Mouse (Mus musculus) forebrain, embryonic 15.5 days (tissue): ENCODE measurements around the gene Rnf111. TPM values are rescaled to one million over a fixed set of nuclear protein-coding genes. Genes with fewer than 3 reads are reported as not detected.
A peak's percentile ranks its signal among the peaks of the same experiment; 100 is the strongest.
"Not testable (repeated sequence)": the region's sequence is repeated elsewhere in the genome, so short reads cannot be mapped to it uniquely, and the experiment has no call there.

ENCODE experiments used
- ATAC-seq: fragments of 200-750 bp; cut with Nextera tagmentation; replicated peaks from 2 replicates; pipeline ENCODE4 v1.8.0; 2017; ENCODE audit warnings: mild to moderate bottlenecking, moderate TSS enrichment, moderate library complexity
- H3K27ac ChIP-seq: fragments of 300-500 bp; sonication (generic); replicated peaks from 2 replicates; pipeline ENCODE4 v1.5.1; 2015; ENCODE audit warnings: mild to moderate bottlenecking, inconsistent platforms
- H3K27me3 ChIP-seq: fragments of 300-500 bp; sonication (generic); 2 replicates; pipeline ENCODE4 v1.6.1; 2015; ENCODE audit warnings: inconsistent platforms
- H3K36me3 ChIP-seq: fragments of 300-500 bp; sonication (generic); 2 replicates; pipeline ENCODE4 v1.6.1; 2015; ENCODE audit warnings: mild to moderate bottlenecking, inconsistent platforms
- H3K4me1 ChIP-seq: fragments of 300-500 bp; sonication (generic); 2 replicates; pipeline ENCODE4 v1.6.1; 2015; ENCODE audit warnings: inconsistent platforms
- H3K4me2 ChIP-seq: fragments of 300-500 bp; sonication (generic); replicated peaks from 2 replicates; pipeline ENCODE4 v1.6.1; 2015; ENCODE audit warnings: mild to moderate bottlenecking, inconsistent platforms
- H3K4me3 ChIP-seq: fragments of 300-500 bp; sonication (generic); 2 replicates; pipeline ENCODE4 v1.5.1; 2015; ENCODE audit warnings: mild to moderate bottlenecking, inconsistent platforms
- H3K9ac ChIP-seq: fragments of 300-500 bp; sonication (generic); replicated peaks from 2 replicates; pipeline ENCODE4 v1.6.1; 2015; ENCODE audit warnings: mild to moderate bottlenecking, inconsistent platforms
- H3K9me3 ChIP-seq: fragments of 300-500 bp; sonication (generic); 2 replicates; pipeline ENCODE4 v1.6.1; 2016; ENCODE audit warnings: inconsistent platforms
- WGBS: fragments of 180-500 bp; shearing (Covaris S2); methylation state at CpG from one replicate; pipeline ENCODE4 v1.1.7; 2015; ENCODE audit warnings: mixed read lengths; 5-methylcytosine and 5-hydroxymethylcytosine counted together
- polyA plus RNA-seq: library from polyadenylated mRNA; unstranded; fragments of >200 nt; fragmentation: Nextera tagmentation; extraction: Ambion mirVana; gene quantifications from 2 replicates; pipeline ENCODE4 v1.2.1, GENCODE M21; 2015

Rnf111 gene
- polyA plus RNA-seq: 37.6 TPM in 2 replicates

DNA sequence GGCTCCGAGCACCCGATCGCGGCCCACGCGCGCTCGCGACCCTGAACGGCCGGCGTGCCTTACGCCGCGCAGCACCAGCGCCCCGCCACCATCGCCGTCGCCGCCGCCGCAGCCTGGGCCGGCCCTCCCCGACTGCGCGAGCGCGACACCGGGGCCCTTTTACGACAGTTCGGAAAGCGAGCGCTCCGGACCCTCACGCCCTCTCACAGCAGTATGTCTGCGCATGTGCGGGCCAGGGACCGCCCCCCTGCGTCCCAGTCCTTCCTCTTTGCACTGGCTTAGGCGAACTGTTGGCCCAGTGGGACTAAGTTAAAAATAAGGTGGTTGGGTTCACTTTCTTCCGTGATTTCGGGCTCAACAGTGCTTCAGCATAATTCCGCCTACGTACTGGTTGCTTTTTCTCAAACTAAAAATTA lies at the start of gene Rnf111:
Gene Rnf111 (minus strand): TSS at position 100 of the 416 bp plus-strand sequence.
- H3K4me1 ChIP-seq: peaks cover 18% of the 10 kb centered on the region
- peak; percentile 97 for ATAC-seq
- H3K27me3 ChIP-seq: no peaks in the 10 kb centered on the region
- no peaks in the 10 kb centered on the region for H3K9me3 ChIP-seq
- under 1% methylated on average over 41 of the region's 45 CpGs for WGBS
- H3K4me2 ChIP-seq: peak within 1 kb of the TSS; percentile 47
- peak within 1 kb of the TSS; percentile 91 for H3K9ac ChIP-seq
- peak within 1 kb of the TSS; percentile 98 for H3K27ac ChIP-seq
- H3K4me3 ChIP-seq: peak within 1 kb of the TSS; percentile 98
- no peaks in the 10 kb centered on the region for H3K36me3 ChIP-seq

DNA sequence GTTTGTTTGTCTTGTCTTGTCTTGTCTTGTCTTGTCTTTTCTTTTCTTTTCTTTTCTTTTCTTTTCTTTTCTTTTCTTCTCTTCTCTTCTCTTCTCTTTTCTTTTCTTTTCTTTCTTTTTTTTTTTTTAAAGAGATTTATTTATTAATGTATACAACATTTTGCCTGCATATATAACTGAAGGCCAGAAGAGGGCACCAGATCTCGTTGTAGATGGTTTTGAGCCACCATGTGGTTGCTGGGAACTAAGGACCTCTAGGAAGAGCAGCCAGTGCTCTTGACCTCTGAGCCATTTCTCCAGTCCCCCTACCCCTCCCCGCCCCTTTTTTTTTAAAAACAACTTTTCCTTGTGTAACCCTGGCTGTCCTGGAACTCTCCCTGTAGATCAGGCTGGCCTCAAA lies 48.7 kb upstream of the Rnf111 start:
- H3K36me3 ChIP-seq: peaks cover 18% of the 10 kb centered on the region
- WGBS: 91% methylated on average over 2 of the region's 2 CpGs
- H3K27ac ChIP-seq, ATAC-seq, H3K9me3 ChIP-seq, H3K4me3 ChIP-seq, H3K4me2 ChIP-seq, H3K27me3 ChIP-seq, H3K9ac ChIP-seq, H3K4me1 ChIP-seq: not testable (repeated sequence)

DNA sequence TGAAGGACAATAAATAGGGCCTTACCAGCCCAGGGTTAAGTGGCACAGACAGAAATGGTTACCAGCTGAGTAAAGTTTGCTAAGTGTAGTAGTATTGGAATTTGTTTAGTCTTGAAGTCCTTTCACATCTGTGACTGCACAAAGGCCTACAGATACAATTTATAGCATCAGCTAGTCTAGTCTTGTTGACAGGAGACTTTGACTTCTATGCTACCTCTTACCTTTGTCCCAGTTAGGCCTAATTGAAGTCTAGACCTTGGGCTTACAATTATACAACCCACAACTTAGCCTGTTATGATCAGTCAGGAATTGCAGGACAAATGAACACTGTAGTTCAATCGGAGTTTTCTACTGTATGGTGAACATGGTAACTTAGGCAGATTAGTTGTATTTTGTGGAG lies 48.0 kb upstream of the Rnf111 start:
- Histone ChIP-seq H3K4me2 (no peak overlapping the region), H3K36me3 (peaks cover 18% of the 10 kb centered on the region)
- 98% methylated on average over 1 of the region's 1 CpGs for WGBS

DNA sequence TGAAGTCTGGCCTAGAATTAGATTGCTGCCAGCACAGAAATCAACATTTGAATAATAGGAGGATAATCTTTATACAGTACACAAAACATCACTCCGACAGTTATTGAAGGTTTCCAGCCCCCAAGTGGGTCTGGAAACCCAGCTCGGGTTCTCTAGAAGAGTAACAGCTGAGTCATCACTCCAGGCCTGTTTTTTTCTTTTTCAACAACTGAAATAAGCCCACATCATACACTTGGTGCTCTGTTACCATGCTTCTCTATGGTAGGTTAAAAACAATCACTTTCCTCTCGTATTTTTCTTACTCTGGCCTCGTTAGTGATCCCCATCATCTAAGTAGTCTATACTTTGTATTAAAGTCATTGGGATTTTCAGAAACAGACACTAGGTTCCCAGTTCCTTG lies 44.8 kb upstream of the Rnf111 start:
- Histone ChIP-seq H3K4me1 (peaks cover 30% of the 10 kb centered on the region), H3K27ac (no peak overlapping the region), H3K9ac (no peak overlapping the region), H3K9me3 (peaks cover 6% of the 10 kb centered on the region; the same call in 1 of the 2 replicates), H3K27me3 (no peaks in the 10 kb centered on the region), H3K36me3 (peaks cover 14% of the 10 kb centered on the region), H3K4me2 (no peak overlapping the region), H3K4me3 (no peak overlapping the region)
- WGBS: 66% methylated on average over 4 of the region's 4 CpGs
- ATAC-seq: no peak

More for the DNA sequence above, 48.0 kb upstream of the Rnf111 start:
- Histone ChIP-seq H3K9me3 (peaks cover 6% of the 10 kb centered on the region; the same call in 1 of the 2 replicates), H3K27me3 (no peaks in the 10 kb centered on the region), H3K4me3 (no peak overlapping the region), H3K27ac (no peak overlapping the region), H3K9ac (no peak overlapping the region), H3K4me1 (peaks cover 11% of the 10 kb centered on the region; the same call in 1 of the 2 replicates)
- no peak for ATAC-seq

DNA sequence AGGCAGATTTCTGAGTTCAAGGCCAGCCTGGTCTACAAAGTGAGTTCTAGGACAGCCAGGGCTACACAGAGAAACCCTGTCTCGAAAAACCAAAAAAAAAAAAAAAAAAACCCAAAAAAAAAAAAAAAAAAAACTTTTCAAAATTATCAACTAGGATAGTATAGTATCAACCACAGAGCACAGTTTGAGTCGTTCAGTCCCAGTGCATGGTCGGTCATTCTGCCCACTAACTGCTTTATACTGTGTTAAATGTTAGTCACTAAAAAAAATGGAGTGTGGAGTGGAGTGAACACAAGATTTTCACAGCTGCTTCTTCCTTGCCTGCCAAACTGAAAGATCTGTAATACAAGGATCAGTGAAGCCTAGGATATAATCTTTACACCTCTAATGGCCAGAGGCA lies 43.1 kb upstream of the Rnf111 start:
- not testable (repeated sequence) for ATAC-seq, H3K9me3 ChIP-seq, H3K27ac ChIP-seq, H3K4me3 ChIP-seq, H3K36me3 ChIP-seq, H3K27me3 ChIP-seq, H3K9ac ChIP-seq, H3K4me2 ChIP-seq
- WGBS: 93% methylated on average over 3 of the region's 3 CpGs
- peaks cover 34% of the 10 kb centered on the region for H3K4me1 ChIP-seq

DNA sequence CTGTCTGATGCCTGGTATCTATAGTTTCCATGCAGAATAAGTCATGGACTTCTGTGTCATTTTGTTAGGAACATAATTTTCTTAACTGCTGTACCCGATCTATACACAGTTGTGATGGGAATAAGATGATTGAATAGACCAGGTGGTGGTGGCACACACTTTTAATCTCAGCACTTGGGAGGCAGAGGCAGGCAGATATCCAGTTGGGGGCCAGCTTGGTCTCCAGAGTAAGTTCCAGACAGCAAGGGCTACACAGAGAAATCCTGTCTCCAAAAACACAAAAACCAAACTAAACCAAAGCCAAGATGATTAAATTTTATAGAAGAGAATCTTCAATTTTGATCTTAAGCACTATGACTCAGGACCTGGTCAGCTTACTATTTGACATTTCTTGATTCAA lies 41.3 kb upstream of the Rnf111 start:
- Histone ChIP-seq H3K9ac (no peak overlapping the region), H3K4me2 (no peak overlapping the region), H3K27me3 (no peaks in the 10 kb centered on the region), H3K36me3 (no peaks in the 10 kb centered on the region; the same call in 1 of the 2 replicates), H3K4me3 (no peak overlapping the region), H3K27ac (no peak overlapping the region), H3K4me1 (peaks cover 38% of the 10 kb centered on the region), H3K9me3 (no peaks in the 10 kb centered on the region)
- 72% methylated on average over 1 of the region's 1 CpGs for WGBS
- ATAC-seq: no peak

DNA sequence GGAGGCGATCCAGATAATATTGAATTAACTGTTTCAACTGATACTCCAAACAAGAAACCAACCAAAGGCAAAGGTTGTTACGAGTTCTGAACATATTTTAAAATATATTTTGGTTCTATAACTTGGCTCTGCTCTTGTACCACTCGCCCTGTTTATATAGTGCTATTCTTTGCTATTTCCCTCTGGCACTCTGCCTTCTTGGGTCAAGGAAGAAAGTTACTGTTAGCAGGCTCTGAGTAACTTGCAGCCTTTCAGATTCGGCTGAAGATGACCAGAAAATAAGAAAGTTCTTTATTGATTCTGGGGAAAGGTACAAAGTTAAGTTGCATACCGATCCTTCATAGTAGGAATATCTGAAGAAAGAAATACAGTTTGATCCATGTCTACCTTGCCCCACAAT lies 40.5 kb upstream of the Rnf111 start:
- Histone ChIP-seq H3K27ac (no peak overlapping the region), H3K4me3 (peak overlapping the region; percentile 78), H3K36me3 (no peaks in the 10 kb centered on the region; the same call in 1 of the 2 replicates), H3K4me1 (peaks cover 38% of the 10 kb centered on the region), H3K27me3 (no peaks in the 10 kb centered on the region), H3K9ac (peak overlapping the region; percentile 71; the same call in 1 of the 2 replicates), H3K4me2 (peak overlapping the region; percentile 61), H3K9me3 (no peaks in the 10 kb centered on the region)
- WGBS: 64% methylated on average over 5 of the region's 5 CpGs
- ATAC-seq: no peak

DNA sequence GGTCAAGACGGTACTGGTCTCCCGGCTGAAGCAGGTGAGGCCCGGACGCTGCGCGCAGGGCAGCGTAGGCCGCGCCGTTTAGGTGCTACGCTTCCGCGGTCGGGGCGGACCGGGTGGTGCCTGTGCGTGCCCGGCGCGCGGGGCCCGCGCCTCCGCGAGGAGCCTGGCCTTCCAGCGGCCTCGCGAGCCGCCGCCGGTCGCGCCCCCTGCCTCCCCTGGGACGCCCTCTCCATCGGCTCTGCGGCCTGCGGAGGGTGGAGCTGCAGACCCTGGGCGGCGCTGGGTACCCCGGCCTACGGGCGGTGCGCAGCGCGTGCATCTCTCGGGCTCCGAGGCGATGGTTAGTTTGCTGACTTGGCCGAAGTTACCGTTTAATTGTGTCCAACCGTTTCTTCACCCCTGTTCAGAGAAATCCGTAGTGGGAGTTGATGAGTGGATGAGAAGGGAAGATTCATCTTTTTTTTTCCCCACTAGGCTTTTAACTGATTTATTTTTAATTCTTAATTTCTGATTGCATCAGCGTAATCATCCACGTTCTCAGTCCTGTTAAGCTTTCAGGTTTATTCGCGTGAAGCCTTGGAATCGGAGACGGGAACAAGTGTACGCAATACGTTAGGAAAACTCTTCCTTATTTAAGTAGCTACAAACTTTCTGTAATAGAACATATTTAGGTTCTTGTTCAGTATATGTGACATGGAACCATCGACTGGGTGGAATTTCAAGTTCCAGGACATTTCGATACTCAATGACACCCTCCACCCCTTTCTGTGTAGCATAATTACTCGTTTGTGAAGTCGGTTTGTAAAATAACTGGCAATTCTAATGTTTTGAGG lies 39.7 kb upstream of the Rnf111 start:
- peak overlapping the region; percentile 97 for H3K27ac ChIP-seq

DNA sequence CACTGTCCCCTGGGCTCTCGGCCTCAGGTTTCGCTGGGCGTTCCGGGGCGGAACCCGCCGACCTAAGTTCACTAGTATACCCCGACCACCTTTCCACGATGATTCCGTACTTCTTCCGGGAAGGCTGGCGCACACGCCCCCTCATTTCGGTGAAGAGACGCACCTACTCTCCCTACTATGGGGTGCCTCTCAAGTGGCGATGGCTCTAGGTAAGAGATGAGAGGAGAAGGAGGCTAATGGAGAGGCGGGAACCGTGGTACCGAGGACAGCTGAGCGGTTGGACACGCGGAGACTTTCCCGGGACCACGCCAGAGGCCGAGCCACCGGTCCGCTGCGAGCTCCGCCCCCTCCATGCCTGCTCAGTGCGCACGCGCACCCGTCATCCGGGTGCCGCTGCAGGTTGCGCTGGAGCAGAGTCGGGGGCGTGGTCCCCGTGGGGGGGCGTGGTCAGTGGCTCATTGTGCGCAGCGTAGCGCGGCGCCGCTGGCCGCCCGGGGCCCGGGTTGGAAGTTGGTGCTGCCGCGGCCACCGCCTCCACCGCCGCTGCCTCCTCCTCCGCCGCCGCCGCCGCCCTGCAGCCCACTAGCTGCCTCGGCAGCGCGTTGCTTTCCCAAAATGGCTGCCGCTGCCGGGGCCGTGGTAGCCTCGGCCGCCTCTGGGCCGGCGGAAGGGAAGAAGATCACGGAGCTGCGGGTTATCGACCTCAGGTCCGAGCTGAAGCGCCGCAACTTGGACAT lies 38.9 kb upstream of the Rnf111 start, which contains the start of gene Sltm:
Gene Sltm (plus strand): TSS at position 450 of the 737 bp plus-strand sequence.
- Histone ChIP-seq H3K9me3 (no peaks in the 10 kb centered on the region), H3K27me3 (no peaks in the 10 kb centered on the region), H3K36me3 (no peaks in the 10 kb centered on the region), H3K4me1 (peaks cover 34% of the 10 kb centered on the region), H3K4me3 (peak within 1 kb of the TSS; percentile 78), H3K27ac (peak within 1 kb of the TSS; percentile 97), H3K4me2 (peak within 1 kb of the TSS; percentile 65), H3K9ac (peak within 1 kb of the TSS; percentile 71)
- peak; percentile 97 for ATAC-seq
- WGBS: under 1% methylated on average over 74 of the region's 75 CpGs

More for the DNA sequence above, 39.7 kb upstream of the Rnf111 start:
- Histone ChIP-seq H3K9ac (peak overlapping the region; percentile 71), H3K9me3 (no peaks in the 10 kb centered on the region), H3K4me1 (peaks cover 38% of the 10 kb centered on the region), H3K27me3 (no peaks in the 10 kb centered on the region), H3K4me3 (peak overlapping the region; percentile 78), H3K4me2 (peak overlapping the region; percentile 61), H3K36me3 (no peaks in the 10 kb centered on the region; the same call in 1 of the 2 replicates)
- under 1% methylated on average over 63 of the region's 64 CpGs for WGBS
- ATAC-seq: peak; percentile 77

DNA sequence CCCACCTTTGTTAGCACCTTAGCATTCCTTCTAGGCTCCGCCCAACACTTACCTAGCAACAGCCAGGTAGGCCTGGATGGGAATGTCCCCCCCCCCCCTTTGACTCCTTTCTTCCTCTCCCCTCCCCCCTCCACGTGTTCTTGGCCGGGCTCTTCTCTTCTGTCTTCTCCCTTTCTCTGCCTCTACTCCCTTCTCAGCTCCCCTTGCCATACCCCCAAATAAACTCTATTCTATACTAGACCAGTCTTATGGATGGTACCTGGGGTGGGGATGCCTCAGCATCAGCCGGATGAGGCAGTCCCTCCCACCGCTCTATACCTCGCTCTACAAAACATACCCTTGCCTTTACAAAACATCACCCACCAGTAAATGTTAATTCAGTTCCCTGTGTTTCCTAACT lies 38.1 kb upstream of the Rnf111 start:
- Histone ChIP-seq H3K9ac (peak overlapping the region; percentile 71; the same call in 1 of the 2 replicates), H3K27ac (no peak overlapping the region), H3K4me1 (peaks cover 27% of the 10 kb centered on the region), H3K4me3 (peak overlapping the region; percentile 78), H3K9me3 (no peaks in the 10 kb centered on the region), H3K4me2 (peak overlapping the region; percentile 65), H3K36me3 (no peaks in the 10 kb centered on the region), H3K27me3 (no peaks in the 10 kb centered on the region)
- WGBS: 12% methylated on average over 6 of the region's 6 CpGs
- no peak for ATAC-seq

DNA sequence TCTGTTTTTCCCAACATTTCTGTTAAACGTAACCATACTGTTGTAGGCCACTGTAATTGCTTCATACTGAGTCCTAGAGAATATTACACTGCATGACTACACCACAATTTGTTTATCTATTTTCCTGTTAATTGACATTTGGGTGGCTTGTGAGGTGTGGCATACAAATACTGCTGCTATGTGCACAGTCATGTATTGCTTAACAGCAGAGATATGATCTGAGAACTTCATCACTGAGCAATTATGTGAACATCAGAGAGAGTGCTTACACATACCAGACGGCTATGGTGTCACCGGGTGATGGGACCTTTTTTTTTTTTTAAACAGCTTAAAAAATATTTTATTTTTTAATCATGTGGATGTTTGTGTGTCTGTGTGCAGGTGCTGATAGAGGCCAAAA lies 29.8 kb upstream of the Rnf111 start:
- no peaks in the 10 kb centered on the region for H3K36me3 ChIP-seq
- H3K27me3 ChIP-seq: no peaks in the 10 kb centered on the region
- no peak for ATAC-seq
- no peak overlapping the region for H3K4me2 ChIP-seq
- no peaks in the 10 kb centered on the region for H3K4me1 ChIP-seq
- no peaks in the 10 kb centered on the region for H3K9me3 ChIP-seq
- H3K27ac ChIP-seq: no peak overlapping the region
- H3K9ac ChIP-seq: no peak overlapping the region
- 84% methylated on average over 3 of the region's 3 CpGs for WGBS
- no peak overlapping the region for H3K4me3 ChIP-seq

DNA sequence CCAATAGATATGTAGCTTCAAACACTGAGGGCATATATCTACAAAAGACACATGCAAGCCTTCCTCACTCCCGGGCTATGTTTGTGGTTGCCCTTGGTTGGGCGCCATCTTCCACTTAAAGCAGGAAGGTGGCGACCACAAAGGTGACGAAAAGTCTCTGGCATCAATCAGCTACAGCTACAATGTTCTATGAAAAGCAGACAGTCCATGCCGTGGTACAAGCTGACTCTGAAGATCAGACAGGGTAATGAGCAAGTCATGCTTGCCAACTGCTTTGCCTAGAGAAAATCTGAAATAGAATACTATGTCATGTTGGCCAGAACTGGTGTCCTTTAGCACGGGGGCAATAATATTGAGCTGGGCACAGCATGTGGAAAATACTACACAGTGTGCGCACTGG lies 20.8 kb upstream of the Rnf111 start:
- WGBS: 93% methylated on average over 7 of the region's 7 CpGs
- Histone ChIP-seq H3K36me3 (no peaks in the 10 kb centered on the region), H3K4me1 (no peaks in the 10 kb centered on the region), H3K9ac (no peak overlapping the region), H3K27ac (no peak overlapping the region), H3K4me3 (no peak overlapping the region), H3K27me3 (no peaks in the 10 kb centered on the region), H3K9me3 (no peaks in the 10 kb centered on the region), H3K4me2 (no peak overlapping the region)
- no peak for ATAC-seq
